Mouse (Mus musculus) embryonic facial prominence, embryonic 14.5 days (tissue): Measurements from ENCODE around the gene Apoc4. TPM values are rescaled to one million over a fixed set of nuclear protein-coding genes. Genes with fewer than 3 reads are reported as not detected.
"Not testable (repeated sequence)": the region's sequence is repeated elsewhere in the genome, so short reads cannot be mapped to it uniquely, and the experiment has no call there.

Experiments used
- ATAC-seq: fragments of 200-750 bp; cut with Nextera tagmentation; 2 replicates; pipeline ENCODE4 v1.8.0; 2017; ENCODE audit warnings: low read depth, moderate number of reproducible peaks, moderate TSS enrichment
- DNase-seq: peaks from one replicate; pipeline ENCODE4 v3.0.0-alpha.2; 2015; ENCODE audit warnings: low spot score
- H3K27ac ChIP-seq: fragments of 300-500 bp; sonication (generic); replicated peaks from 2 replicates; pipeline ENCODE4 v1.5.1; 2014; ENCODE audit warnings: low read depth, mild to moderate bottlenecking, low read length, moderate library complexity
- H3K27me3 ChIP-seq: fragments of 300-500 bp; sonication (generic); replicated peaks from 2 replicates; pipeline ENCODE4 v1.6.1; 2014; ENCODE audit warnings: low read length; ENCODE audit not compliant: control insufficient read depth, insufficient read depth
- H3K36me3 ChIP-seq: fragments of 300-500 bp; sonication (generic); 2 replicates; pipeline ENCODE4 v1.6.1; 2014; ENCODE audit warnings: low read length, mixed read lengths; ENCODE audit not compliant: control insufficient read depth, insufficient read depth
- H3K4me1 ChIP-seq: fragments of 300-500 bp; sonication (generic); 2 replicates; pipeline ENCODE4 v1.6.1; 2014; ENCODE audit warnings: antibody characterized with exemption, low read length; ENCODE audit not compliant: control insufficient read depth, insufficient read depth
- H3K4me2 ChIP-seq: fragments of 300-500 bp; sonication (generic); 2 replicates; pipeline ENCODE4 v1.6.1; 2014; ENCODE audit warnings: low read depth, mild to moderate bottlenecking, low read length, moderate library complexity, mixed read lengths
- H3K4me3 ChIP-seq: fragments of 300-500 bp; sonication (generic); 2 replicates; pipeline ENCODE4 v1.5.1; 2014; ENCODE audit warnings: low read depth, mild to moderate bottlenecking, low read length
- H3K9ac ChIP-seq: fragments of 300-500 bp; sonication (generic); 2 replicates; pipeline ENCODE4 v1.6.1; 2014; ENCODE audit warnings: low read depth, mild to moderate bottlenecking, low read length, moderate library complexity, mixed read lengths
- H3K9me3 ChIP-seq: fragments of 300-500 bp; sonication (generic); 2 replicates; pipeline ENCODE4 v1.6.1; 2016; ENCODE audit warnings: low read length; ENCODE audit not compliant: control insufficient read depth
- WGBS: fragments of 180-500 bp; shearing (Covaris S2); extraction: QIAGEN DNeasy Blood & Tissue Kit; methylation state at CpG from one replicate; pipeline ENCODE4 v1.1.7; 2014; 5-methylcytosine and 5-hydroxymethylcytosine counted together
- polyA plus RNA-seq: library from polyadenylated mRNA; unstranded; fragments of >200 nt; fragmentation: Nextera tagmentation; extraction: Ambion mirVana; gene quantifications from 2 replicates; pipeline ENCODE4 v1.2.1, GENCODE M21; 2014

Gene Apoc4
- polyA plus RNA-seq, 1 experiment from 2014 or later = not detected

DNA sequence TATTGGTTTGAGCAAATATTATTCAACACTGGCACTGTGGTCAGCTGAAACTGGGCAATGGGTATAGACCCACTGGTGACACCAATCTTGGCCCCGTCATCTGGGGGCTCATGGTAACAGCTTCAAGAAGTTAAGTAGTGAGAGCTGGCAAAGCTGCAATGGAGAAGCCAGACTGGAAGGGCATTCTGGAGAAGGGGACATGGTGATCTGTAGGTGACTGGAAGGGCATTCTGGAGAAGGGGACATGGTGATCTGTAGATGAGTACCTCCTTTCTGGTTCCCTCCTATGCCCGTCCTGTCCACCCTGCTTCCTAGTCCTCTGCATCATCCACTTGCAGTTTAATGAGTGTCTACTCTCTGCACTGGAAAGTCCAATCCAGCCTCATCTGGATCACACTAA, 7.3 kb upstream of the Apoc4 start:
- WGBS = 100% methylated on average over 2 of the region's 2 CpGs
- no peak overlapping the region for H3K9ac ChIP-seq
- no peaks in the 10 kb centered on the region for H3K36me3 ChIP-seq
- no peaks in the 10 kb centered on the region for H3K9me3 ChIP-seq
- no peak overlapping the region for H3K4me2 ChIP-seq
- no peak overlapping the region for H3K27ac ChIP-seq
- H3K27me3 ChIP-seq = no peaks in the 10 kb centered on the region
- H3K4me3 ChIP-seq = no peak overlapping the region
- DNase-seq (no peak), ATAC-seq (no peak)
- peaks cover 3% of the 10 kb centered on the region for H3K4me1 ChIP-seq

DNA sequence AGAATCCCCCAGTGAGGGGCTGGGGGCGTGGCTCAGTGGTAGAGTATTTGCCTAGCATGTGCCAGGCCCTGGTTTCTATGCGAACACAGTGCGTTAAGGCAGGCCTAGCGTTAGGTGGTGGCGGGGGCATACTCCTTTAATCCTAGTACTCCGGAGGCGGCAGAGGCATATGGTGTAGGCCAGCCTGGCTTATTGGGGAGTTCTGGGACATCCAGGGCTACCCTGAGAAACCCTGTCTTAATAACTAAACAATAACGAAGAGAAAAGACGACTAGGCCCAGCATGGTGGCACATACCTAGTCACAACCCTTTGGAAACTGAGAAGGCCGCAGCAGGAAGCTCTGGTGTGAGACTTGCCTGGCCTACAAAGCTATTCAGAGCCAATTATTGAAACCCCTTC, 6.8 kb upstream of the Apoc4 start:
- Histone ChIP-seq H3K9me3 (no peaks in the 10 kb centered on the region), H3K9ac (no peak overlapping the region), H3K27ac (no peak overlapping the region), H3K4me1 (no peaks in the 10 kb centered on the region; the same call in none of the 2 replicates), H3K4me2 (no peak overlapping the region), H3K4me3 (no peak overlapping the region), H3K36me3 (no peaks in the 10 kb centered on the region), H3K27me3 (no peaks in the 10 kb centered on the region)
- 94% methylated on average over 10 of the region's 10 CpGs for WGBS
- ATAC-seq = no peak
- no peak for DNase-seq

DNA sequence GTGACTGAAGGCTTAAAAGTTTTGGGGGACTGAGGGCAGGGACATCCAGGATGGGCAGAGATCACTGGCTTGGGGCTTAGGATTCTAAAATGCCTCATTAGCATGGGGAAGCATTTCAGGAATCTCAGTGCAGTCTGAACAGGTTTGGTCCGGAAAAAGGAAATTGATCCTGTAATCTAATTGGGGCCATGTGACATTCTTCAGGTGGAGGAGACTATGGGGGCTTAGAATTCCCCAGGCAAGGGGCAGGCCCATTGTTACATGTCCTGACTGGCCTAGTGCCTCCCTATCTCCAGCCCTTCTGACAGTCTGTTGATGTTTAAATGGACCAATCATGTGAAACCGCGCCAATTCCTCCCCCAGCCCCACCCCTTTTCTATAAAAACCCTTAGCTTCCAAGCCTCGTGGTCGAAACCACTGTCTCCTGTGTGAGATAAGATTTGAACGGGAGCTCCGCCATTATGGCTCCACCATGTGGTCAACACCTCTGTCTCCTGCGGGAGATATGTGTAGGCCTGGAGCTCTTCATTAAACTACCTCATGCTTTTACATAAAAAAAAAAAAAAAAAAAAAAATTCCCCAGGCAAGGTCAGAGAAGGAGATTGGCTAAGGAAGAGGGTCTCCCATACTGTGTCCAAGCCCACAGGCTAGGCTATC, 5.8 kb upstream of the Apoc4 start:
- H3K9me3 ChIP-seq, H3K4me2 ChIP-seq, H3K9ac ChIP-seq, H3K4me1 ChIP-seq, H3K27me3 ChIP-seq, H3K27ac ChIP-seq, H3K4me3 ChIP-seq, H3K36me3 ChIP-seq: not testable (repeated sequence)
- 55% methylated on average over 8 of the region's 8 CpGs for WGBS
- peak; percentile 81 for ATAC-seq
- peak; percentile 58 for DNase-seq

DNA sequence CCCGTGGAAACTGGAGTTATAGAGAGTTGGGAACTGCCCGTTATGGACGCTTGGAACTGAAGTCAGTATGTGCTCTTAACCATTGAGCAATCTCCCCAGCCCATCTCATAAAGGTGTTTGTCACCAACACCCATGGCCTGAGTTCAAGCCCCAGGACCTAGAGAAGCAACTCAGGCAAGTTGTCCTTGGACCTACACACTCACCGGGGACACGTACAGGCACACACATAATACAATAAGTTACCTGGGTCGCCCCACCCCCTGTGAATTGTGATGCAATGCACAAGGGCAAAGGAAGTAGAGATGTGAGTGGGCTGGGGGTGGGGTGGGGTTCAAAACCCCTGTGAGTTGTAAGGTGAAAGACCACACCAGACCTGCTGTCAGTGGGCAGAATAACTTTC, 5.2 kb upstream of the Apoc4 start:
- no peaks in the 10 kb centered on the region for H3K36me3 ChIP-seq
- H3K9me3 ChIP-seq = no peaks in the 10 kb centered on the region
- H3K27me3 ChIP-seq = no peaks in the 10 kb centered on the region
- ATAC-seq (peak; percentile 7; the same call in 1 of the 2 replicates), DNase-seq (no peak)
- WGBS = 82% methylated on average over 6 of the region's 6 CpGs
- no peak overlapping the region for H3K9ac ChIP-seq
- H3K4me3 ChIP-seq = no peak overlapping the region
- H3K4me1 ChIP-seq = no peaks in the 10 kb centered on the region; the same call in 1 of the 2 replicates
- no peak overlapping the region for H3K4me2 ChIP-seq
- H3K27ac ChIP-seq = no peak overlapping the region

DNA sequence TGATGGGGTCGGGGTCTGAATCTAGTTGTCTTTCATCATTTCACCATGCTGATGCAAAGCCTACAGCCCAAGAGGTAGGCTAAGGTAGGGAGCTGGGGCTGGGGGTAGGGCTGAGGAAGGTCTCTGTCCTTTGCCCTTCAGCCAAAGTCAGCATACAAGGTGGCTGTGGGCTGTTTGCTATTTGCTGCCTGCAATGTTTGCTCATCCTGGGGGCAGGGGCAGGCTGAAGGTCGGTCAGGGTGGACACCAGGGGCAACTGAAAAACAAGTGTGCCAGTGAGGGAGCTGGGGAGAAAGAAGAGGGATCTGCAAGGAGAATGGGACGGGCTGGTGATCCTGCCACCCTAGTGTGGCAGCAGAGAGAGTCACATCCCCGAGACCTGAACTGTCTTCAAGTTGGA, 4.1 kb upstream of the Apoc4 start:
- no peak overlapping the region for H3K27ac ChIP-seq
- H3K9ac ChIP-seq = no peak overlapping the region
- H3K4me2 ChIP-seq = no peak overlapping the region
- H3K27me3 ChIP-seq = no peaks in the 10 kb centered on the region
- no peak for ATAC-seq
- H3K4me1 ChIP-seq = no peaks in the 10 kb centered on the region; the same call in 1 of the 2 replicates
- no peak overlapping the region for H3K4me3 ChIP-seq
- no peaks in the 10 kb centered on the region for H3K36me3 ChIP-seq
- no peaks in the 10 kb centered on the region for H3K9me3 ChIP-seq
- 65% methylated on average over 4 of the region's 4 CpGs for WGBS
- no peak for DNase-seq

DNA sequence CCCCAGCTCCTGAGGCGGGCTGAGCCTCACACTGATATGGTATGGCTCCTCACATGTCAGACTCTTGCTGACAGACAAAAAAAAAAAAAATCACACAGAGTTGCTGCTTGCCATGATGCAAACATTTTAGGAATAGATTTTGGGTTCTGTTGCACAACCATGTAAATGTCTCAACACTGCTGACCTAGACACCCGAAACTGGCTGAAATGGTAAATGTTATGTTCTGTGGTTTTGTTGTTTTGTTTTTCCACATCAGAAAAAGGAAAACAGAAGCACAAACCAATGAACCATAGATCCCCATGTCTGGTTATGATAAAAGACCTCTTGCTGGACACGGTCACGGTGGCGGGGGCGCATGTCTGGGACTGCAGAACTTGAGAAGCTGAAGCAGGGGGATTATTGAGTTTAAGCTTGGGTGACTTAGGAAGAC, 2.5 kb upstream of the Apoc4 start:
- no peak for ATAC-seq
- WGBS = 65% methylated on average over 6 of the region's 6 CpGs
- no peak for DNase-seq
- Histone ChIP-seq H3K36me3 (no peaks in the 10 kb centered on the region), H3K4me3 (no peak overlapping the region), H3K9ac (no peak overlapping the region), H3K9me3 (no peaks in the 10 kb centered on the region), H3K27me3 (no peaks in the 10 kb centered on the region), H3K4me2 (no peak overlapping the region), H3K27ac (no peak overlapping the region), H3K4me1 (no peaks in the 10 kb centered on the region; the same call in 1 of the 2 replicates)

DNA sequence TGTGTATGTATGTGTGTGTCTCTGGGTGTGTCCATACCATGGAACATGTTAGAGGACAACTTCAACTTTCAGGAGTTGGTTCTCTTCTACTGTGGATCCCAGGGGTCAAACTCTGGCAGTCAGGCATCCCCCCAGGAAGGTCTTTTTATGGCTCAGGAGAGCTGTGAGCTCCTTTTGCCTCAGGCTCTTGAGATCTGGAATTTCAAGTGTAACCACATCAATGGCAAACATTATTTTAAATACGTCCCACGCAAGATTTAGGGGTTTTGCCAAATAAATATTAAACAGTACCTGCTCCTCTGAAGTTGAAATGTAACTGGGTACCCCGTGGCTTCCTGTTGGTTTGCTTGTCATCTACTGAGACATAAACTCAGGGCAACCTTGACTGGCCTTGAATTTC, 1.7 kb upstream of the Apoc4 start:
- DNase-seq (no peak), ATAC-seq (no peak)
- Histone ChIP-seq H3K27ac (no peak overlapping the region), H3K4me2 (no peak overlapping the region), H3K4me3 (no peak overlapping the region), H3K9ac (no peak overlapping the region), H3K4me1 (no peaks in the 10 kb centered on the region; the same call in 1 of the 2 replicates), H3K9me3 (no peaks in the 10 kb centered on the region), H3K27me3 (no peaks in the 10 kb centered on the region), H3K36me3 (no peaks in the 10 kb centered on the region)
- 47% methylated on average over 3 of the region's 3 CpGs for WGBS

DNA sequence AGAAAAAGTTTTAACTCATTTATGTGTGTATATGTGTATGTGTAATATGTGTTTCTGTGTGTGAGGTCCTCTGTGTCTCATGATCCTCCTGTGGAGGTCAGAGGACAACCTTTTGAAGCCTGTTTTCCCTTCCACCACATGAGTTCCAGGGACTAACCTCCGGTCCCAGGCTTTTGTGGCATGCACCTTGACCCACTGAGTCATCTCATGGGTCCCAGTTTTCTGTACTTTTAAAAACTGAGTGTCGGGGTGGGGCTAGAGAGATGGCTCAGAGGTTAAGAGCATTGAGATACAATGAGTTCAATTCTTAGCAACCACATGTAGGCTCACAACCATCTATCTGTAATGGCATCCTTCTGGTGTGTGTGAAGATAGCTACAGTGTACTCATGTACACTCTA, 577 bp downstream of the Apoc4 start:
- H3K27me3 ChIP-seq = no peaks in the 10 kb centered on the region
- DNase-seq (no peak), ATAC-seq (no peak)
- H3K4me1 ChIP-seq = no peaks in the 10 kb centered on the region; the same call in 1 of the 2 replicates
- H3K9me3 ChIP-seq = no peaks in the 10 kb centered on the region
- no peaks in the 10 kb centered on the region for H3K36me3 ChIP-seq
- H3K4me2 ChIP-seq = no peak overlapping the region
- WGBS = 79% methylated on average over 2 of the region's 2 CpGs
- H3K27ac ChIP-seq = no peak overlapping the region
- H3K9ac ChIP-seq = no peak overlapping the region
- H3K4me3 ChIP-seq = no peak overlapping the region

DNA sequence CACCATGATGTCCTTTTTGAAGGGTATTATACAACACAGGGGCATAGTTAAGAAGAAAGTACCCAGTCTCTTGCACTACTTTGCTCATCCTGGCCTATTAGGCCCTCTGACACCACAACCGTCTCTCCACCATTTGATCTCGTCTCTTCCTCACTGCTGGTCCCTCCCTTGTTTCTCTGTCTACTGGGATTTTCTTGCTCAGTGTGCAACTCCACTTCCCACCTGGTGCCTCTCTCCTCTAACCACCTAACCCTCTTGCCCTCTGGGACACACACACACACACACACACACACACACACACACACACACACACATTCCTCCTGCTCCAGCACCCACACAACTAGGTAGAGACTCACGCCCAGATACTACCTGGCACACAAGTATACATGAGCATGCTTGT, 2.4 kb downstream of the Apoc4 start:
- Histone ChIP-seq H3K9me3 (no peaks in the 10 kb centered on the region), H3K36me3 (no peaks in the 10 kb centered on the region), H3K27ac (no peak overlapping the region), H3K27me3 (no peaks in the 10 kb centered on the region), H3K4me3 (no peak overlapping the region), H3K4me1 (no peaks in the 10 kb centered on the region; the same call in 1 of the 2 replicates), H3K9ac (no peak overlapping the region), H3K4me2 (no peak overlapping the region)
- ATAC-seq = no peak
- DNase-seq = no peak
- 89% methylated on average over 3 of the region's 3 CpGs for WGBS
